Mouse (Mus musculus) kidney, adult 2 months (tissue): ENCODE measurements around the gene Cldn17.

ENCODE experiments used
- CTCF ChIP-seq: fragments of 200-500 bp; conservative IDR thresholded peaks from 2 replicates; pipeline ENCODE4 v1.5.1; 2011; ENCODE audit warnings: low read depth, mild to moderate bottlenecking, control low read depth, low read length, moderate library complexity, mixed read lengths; ENCODE audit not compliant: insufficient read depth, insufficient read length
- POLR2A ChIP-seq: fragments of 200-500 bp; IDR thresholded peaks from one replicate; pipeline ENCODE4 v1.6.1; 2011; ENCODE audit warnings: low read depth, low read length, control low read depth

GRCm38 (mm10) chr16:88463235-88463634, 43.5 kb downstream of the Cldn17 start:
- TF ChIP-seq POLR2A (no peak), CTCF (no peak)
